Comparison of ENCODE assay signal across 25 mouse cellular contexts in the genomic region with DNA sequence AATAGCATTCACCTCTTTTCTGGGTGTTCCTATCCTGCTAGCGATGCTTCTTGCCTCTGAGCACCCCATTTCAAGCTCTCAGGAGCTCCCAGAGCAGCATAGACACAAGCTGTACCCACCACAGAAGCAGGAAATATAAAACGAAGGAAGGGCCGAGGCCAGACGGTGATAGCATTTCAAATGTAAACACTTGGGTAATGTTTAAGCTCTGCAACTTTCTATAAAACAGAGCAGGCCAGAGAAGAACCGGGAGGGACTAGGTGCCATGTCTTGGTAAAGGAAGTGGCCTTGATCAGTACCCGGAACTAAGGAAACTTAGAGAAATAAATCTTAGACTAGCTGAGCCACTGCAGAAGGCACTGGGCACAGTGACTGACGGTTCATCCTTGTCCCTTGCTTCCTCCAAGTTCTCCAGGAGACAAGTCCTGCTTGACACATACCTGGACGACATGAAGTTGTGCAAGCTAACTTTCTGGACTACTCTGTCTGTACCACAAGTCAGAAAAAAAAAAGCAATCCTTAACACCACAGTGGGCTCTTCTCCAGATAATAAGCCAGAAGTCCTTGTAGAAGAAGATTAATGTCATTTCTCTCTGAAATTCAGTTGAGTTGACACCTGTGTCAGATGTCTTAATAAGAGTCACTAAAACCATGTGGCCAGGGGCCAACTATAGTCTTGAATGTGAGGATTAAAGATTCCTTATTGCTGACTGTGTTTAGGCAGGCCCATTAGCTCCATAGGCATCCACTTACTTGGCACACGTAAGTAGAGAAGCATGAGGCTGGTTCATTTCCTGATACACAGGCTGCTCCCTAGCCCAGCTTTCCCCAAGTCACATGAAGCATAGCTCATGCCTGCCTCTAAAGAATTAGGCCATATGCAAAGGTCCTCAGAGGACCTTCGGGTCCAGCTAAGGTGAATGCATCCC. TPM values are rescaled to one million over a fixed set of nuclear protein-coding genes. Genes with fewer than 3 reads are reported as not detected.
DNase-seq lines count a peak whose midpoint lies in the region; ATAC-seq and TF ChIP-seq lines count a peak whose summit lies in the region.
"Had no signal": no experiment of that assay in that cellular context is flagged by ENCODE, and none has a peak within 500 bp of the region (broad histone marks: within the 10 kb centered on the region; RNA-seq: fewer than 3 reads in every experiment).

No protein-coding gene starts in this region.

- H3K36me3 ChIP-seq in liver, adult 2 months (ENCODE audit: control insufficient read depth, insufficient read depth, low read length): no peaks in the 10 kb centered on the region
- H3K36me3 ChIP-seq in liver, embryonic 11.5 days (ENCODE audit: control insufficient read depth, insufficient read depth, low read length): no peaks in the 10 kb centered on the region
- H3K36me3 ChIP-seq in intestine, embryonic 16.5 days (ENCODE audit: control insufficient read depth, insufficient read depth, low read length): no peaks in the 10 kb centered on the region
- H3K36me3 ChIP-seq: heart, embryonic 15.5 days; midbrain, embryonic 12.5 days had no signal

- TF ChIP-seq POLR2A in liver, adult 2 months (IDR thresholded peaks at IDR 0.05; ENCODE audit: extremely low read depth, insufficient read depth, low read length): no peak

- WGBS in liver, adult 2 months: 35% methylated on average over 10 of the region's 10 CpGs
- WGBS in liver, embryonic 11.5 days: 54% methylated on average over 10 of the region's 10 CpGs
- WGBS in intestine, embryonic 16.5 days: 38% methylated on average over 10 of the region's 10 CpGs

- no peak overlapping the region for H3K4me2 ChIP-seq in liver, embryonic 11.5 days
- H3K4me2 ChIP-seq in intestine, embryonic 16.5 days (ENCODE audit: low read depth, low read length): no peak overlapping the region
- H3K4me2 ChIP-seq: heart, embryonic 15.5 days; midbrain, embryonic 12.5 days had no signal

- no peak overlapping the region for H3K9ac ChIP-seq in liver, adult 2 months (ENCODE audit: low read depth, low read length)
- H3K9ac ChIP-seq in liver, embryonic 11.5 days (ENCODE audit: low read depth, low read length): no peak overlapping the region
- H3K9ac ChIP-seq in intestine, embryonic 16.5 days (ENCODE audit: low read depth, low read length): no peak overlapping the region
- H3K9ac ChIP-seq: heart, embryonic 15.5 days; midbrain, embryonic 12.5 days had no signal

- no peak overlapping the region for H3K4me3 ChIP-seq in liver, adult 2 months (ENCODE audit: insufficient read depth, low read depth, low read length)
- no peak overlapping the region for H3K4me3 ChIP-seq in liver, embryonic 11.5 days (ENCODE audit: low read depth, low read length)
- no peak overlapping the region for H3K4me3 ChIP-seq in intestine, embryonic 16.5 days (ENCODE audit: low read length)
- H3K4me3 ChIP-seq: heart, adult 2 months; heart, embryonic 15.5 days; midbrain, embryonic 12.5 days had no signal

- no peak for TF ChIP-seq CTCF in liver, adult 2 months (IDR thresholded peaks at IDR 0.05; ENCODE audit: low read depth, low read length)

- no peaks in the 10 kb centered on the region for H3K79me2 ChIP-seq in liver, adult 2 months (ENCODE audit: control insufficient read depth, insufficient read depth, low read length)

- DNase-seq in liver, adult 2 months (ENCODE audit: extremely low read depth, low read depth, low spot score): peak; percentile 57
- DNase-seq in liver, embryonic 11.5 days (ENCODE audit: low spot score): no peak
- peak; percentile 27 for DNase-seq in urinary bladder, postnatal 14 days (ENCODE audit: low spot score)
- no peak for DNase-seq in urinary bladder, postnatal 10 days (ENCODE audit: low spot score)
- DNase-seq in adrenal gland, postnatal 14 days: no peak
- no peak for DNase-seq in urinary bladder, adult 18-20 months (ENCODE audit: low spot score in 2 of 2)
- no peak for DNase-seq in cerebellum, adult 11-12 months
- DNase-seq: adrenal gland, postnatal 36 days; cerebellum, adult 9-10 months; heart, adult 2 months; kidney, postnatal 14 days; thymus, adult 18-20 months had no signal

- peaks cover 17% of the 10 kb centered on the region for H3K4me1 ChIP-seq in liver, adult 2 months (ENCODE audit: control insufficient read depth, insufficient read depth, low read length)
- 0 out of 2 replicates have a peak, but pooled peaks cover 3% of the 10 kb centered on the region for H3K4me1 ChIP-seq in liver, embryonic 11.5 days (replicated peaks; ENCODE audit: control insufficient read depth, insufficient read depth, low read length)
- peaks cover 11% of the 10 kb centered on the region for H3K4me1 ChIP-seq in intestine, embryonic 16.5 days (ENCODE audit: control insufficient read depth, insufficient read depth, low read length)
- H3K4me1 ChIP-seq: midbrain, embryonic 12.5 days had no signal

- no peak for ATAC-seq in liver, embryonic 11.5 days (replicated peaks; ENCODE audit: low FRiP score)
- peak; percentile 89 for ATAC-seq in intestine, embryonic 16.5 days
- ATAC-seq: forebrain, embryonic 16.5 days; inflammation-experienced regulatory T-cells, adult 6 months had no signal

- H3K9me3 ChIP-seq in liver, embryonic 11.5 days (ENCODE audit: control insufficient read depth, low read length): no peaks in the 10 kb centered on the region
- 0 out of 2 replicates have a peak, but pooled peaks cover 4% of the 10 kb centered on the region for H3K9me3 ChIP-seq in intestine, embryonic 16.5 days (ENCODE audit: control insufficient read depth, low read length)
- H3K9me3 ChIP-seq: midbrain, embryonic 12.5 days had no signal

- H3K27ac ChIP-seq in liver, adult 2 months (replicated peaks; ENCODE audit: insufficient read depth, low read depth, low read length): peak overlapping the region; percentile 14
- H3K27ac ChIP-seq in liver, embryonic 11.5 days (ENCODE audit: low read depth, low read length): no peak overlapping the region
- H3K27ac ChIP-seq in intestine, embryonic 16.5 days (ENCODE audit: low read length): peak overlapping the region; percentile 58
- H3K27ac ChIP-seq: heart, adult 2 months; heart, embryonic 15.5 days; macrophage; midbrain, embryonic 12.5 days had no signal

- H3K27me3 ChIP-seq in liver, adult 2 months (ENCODE audit: control insufficient read depth, insufficient read depth, low read length): no peaks in the 10 kb centered on the region
- H3K27me3 ChIP-seq in liver, embryonic 11.5 days (replicated peaks; ENCODE audit: control insufficient read depth, insufficient read depth, low read length): no peaks in the 10 kb centered on the region
- H3K27me3 ChIP-seq in intestine, embryonic 16.5 days (replicated peaks; ENCODE audit: control insufficient read depth, insufficient read depth, low read length): no peaks in the 10 kb centered on the region
- H3K27me3 ChIP-seq: heart, embryonic 15.5 days had no signal

RNA-seq across cellular contexts. Expression of gene Rnase13, which starts 9.8 kb away (rescaled TPM):
- total RNA-seq in liver, adult 2 months (2014; rRNA removed): not detected in 2 replicates
- polyA plus RNA-seq in liver, adult 2 months (2012; rRNA removed): 0.22 and 0.24 TPM in 2 replicates
- polyA plus RNA-seq in liver, embryonic 11.5 days (2014; fragmentation: Nextera tagmentation; extraction: Ambion mirVana): not detected in 2 replicates
- not detected in 2 replicates for polyA plus RNA-seq in intestine, embryonic 16.5 days (2015; fragmentation: Nextera tagmentation; extraction: Ambion mirVana)
- not detected in 2 replicates for total RNA-seq in adrenal gland, postnatal 14 days (2021)
- total RNA-seq: adrenal gland, postnatal 36 days; gastrocnemius, adult 8-10 months; heart, adult 2 months; layer of hippocampus, adult 8-10 months had no signal
- polyA plus RNA-seq: C2C12; forebrain, embryonic 16.5 days; heart, adult 2 months; heart, embryonic 15.5 days; hindbrain, embryonic 11.5 days; inflammation-experienced regulatory T-cells, adult 6 months; limb, embryonic 14.5 days; macrophage; midbrain, embryonic 12.5 days; neural tube, embryonic 14.5 days had no signal

RNA-seq across cellular contexts. Expression of gene Tppp2, which starts 14.1 kb away (rescaled TPM):
- total RNA-seq in liver, adult 2 months (2014; rRNA removed): not detected in 2 replicates
- polyA plus RNA-seq in liver, adult 2 months (2012; rRNA removed): not detected in 2 replicates
- not detected in 2 replicates for polyA plus RNA-seq in liver, embryonic 11.5 days (2014; fragmentation: Nextera tagmentation; extraction: Ambion mirVana)
- polyA plus RNA-seq in intestine, embryonic 16.5 days (2015; fragmentation: Nextera tagmentation; extraction: Ambion mirVana): not detected in 2 replicates
- not detected in 2 replicates for total RNA-seq in adrenal gland, postnatal 14 days (2021)
- total RNA-seq: adrenal gland, postnatal 36 days; heart, adult 2 months; layer of hippocampus, adult 8-10 months had no signal
- polyA plus RNA-seq: C2C12; cortical plate, adult 2 months; forebrain, embryonic 16.5 days; heart, embryonic 15.5 days; hindbrain, embryonic 11.5 days; inflammation-experienced regulatory T-cells, adult 6 months; limb, embryonic 14.5 days; macrophage; midbrain, embryonic 12.5 days; neural tube, embryonic 14.5 days had no signal

RNA-seq across cellular contexts. Expression of gene Ndrg2, which starts 18.4 kb away (rescaled TPM):
- total RNA-seq in liver, adult 2 months (2014; rRNA removed): 1,230 and 1,535 TPM in 2 replicates
- polyA plus RNA-seq in liver, adult 2 months (2012; rRNA removed): 1,907 and 2,831 TPM in 2 replicates
- 19.2 and 21.5 TPM in 2 replicates for polyA plus RNA-seq in liver, embryonic 11.5 days (2014; fragmentation: Nextera tagmentation; extraction: Ambion mirVana)
- 62.1 and 64.2 TPM in 2 replicates for polyA plus RNA-seq in intestine, embryonic 16.5 days (2015; fragmentation: Nextera tagmentation; extraction: Ambion mirVana)
- total RNA-seq in adrenal gland, postnatal 14 days (2021): 314 and 338 TPM in 2 replicates
- polyA plus RNA-seq: macrophage had no signal

RNA-seq across cellular contexts. Expression of gene Slc39a2, which starts 39.7 kb away (rescaled TPM):
- total RNA-seq in liver, adult 2 months (2014; rRNA removed): 0.65 and 1.4 TPM in 2 replicates
- 1.1 and 1.8 TPM in 2 replicates for polyA plus RNA-seq in liver, adult 2 months (2012; rRNA removed)
- polyA plus RNA-seq in liver, embryonic 11.5 days (2014; fragmentation: Nextera tagmentation; extraction: Ambion mirVana): 0.07 and 0.14 TPM in 2 replicates
- polyA plus RNA-seq in intestine, embryonic 16.5 days (2015; fragmentation: Nextera tagmentation; extraction: Ambion mirVana): 1.3 TPM in 2 replicates
- total RNA-seq in adrenal gland, postnatal 14 days (2021): 0.63 and 0.64 TPM in 2 replicates

RNA-seq across cellular contexts. Expression of gene Mettl17, which starts 47.7 kb away (rescaled TPM):
- 14.0 and 23.2 TPM in 2 replicates for total RNA-seq in liver, adult 2 months (2014; rRNA removed)
- 18.2 and 21.0 TPM in 2 replicates for polyA plus RNA-seq in liver, adult 2 months (2012; rRNA removed)
- polyA plus RNA-seq in liver, embryonic 11.5 days (2014; fragmentation: Nextera tagmentation; extraction: Ambion mirVana): 32.5 and 42.6 TPM in 2 replicates
- 50.3 and 57.1 TPM in 2 replicates for polyA plus RNA-seq in intestine, embryonic 16.5 days (2015; fragmentation: Nextera tagmentation; extraction: Ambion mirVana)
- 37.1 and 39.0 TPM in 2 replicates for total RNA-seq in adrenal gland, postnatal 14 days (2021)

Comparison
In these comparisons a context has a peak if more than half of its experiments do, and no peak if none do; other contexts are left out.
1. DNase-seq: peak in liver, adult 2 months (single experiment) and urinary bladder, postnatal 14 days (single experiment); none in liver, embryonic 11.5 days (single experiment), urinary bladder, postnatal 10 days (single experiment), adrenal gland, postnatal 14 days (single experiment), urinary bladder, adult 18-20 months (0 of 2) and cerebellum, adult 11-12 months (single experiment).
2. RNA of gene Ndrg2, which starts 18.4 kb away (polyA plus RNA-seq): 1,907 to 2,831 TPM in liver, adult 2 months; 62.1 to 64.2 TPM in intestine, embryonic 16.5 days and 19.2 to 21.5 TPM in liver, embryonic 11.5 days; every median in the first group is over 10 times any median in the second.